Mouse (Mus musculus): ENCODE data around the gene Cenpb. TPM values are rescaled to one million over a fixed set of nuclear protein-coding genes. Genes with fewer than 3 reads are reported as not detected.
A peak's percentile ranks its signal among the peaks of the same experiment; 100 is the strongest.

The Cenpb gene
- polyA plus RNA-seq, 1 experiment from 2014 or later, result 12.6 TPM

DNA sequence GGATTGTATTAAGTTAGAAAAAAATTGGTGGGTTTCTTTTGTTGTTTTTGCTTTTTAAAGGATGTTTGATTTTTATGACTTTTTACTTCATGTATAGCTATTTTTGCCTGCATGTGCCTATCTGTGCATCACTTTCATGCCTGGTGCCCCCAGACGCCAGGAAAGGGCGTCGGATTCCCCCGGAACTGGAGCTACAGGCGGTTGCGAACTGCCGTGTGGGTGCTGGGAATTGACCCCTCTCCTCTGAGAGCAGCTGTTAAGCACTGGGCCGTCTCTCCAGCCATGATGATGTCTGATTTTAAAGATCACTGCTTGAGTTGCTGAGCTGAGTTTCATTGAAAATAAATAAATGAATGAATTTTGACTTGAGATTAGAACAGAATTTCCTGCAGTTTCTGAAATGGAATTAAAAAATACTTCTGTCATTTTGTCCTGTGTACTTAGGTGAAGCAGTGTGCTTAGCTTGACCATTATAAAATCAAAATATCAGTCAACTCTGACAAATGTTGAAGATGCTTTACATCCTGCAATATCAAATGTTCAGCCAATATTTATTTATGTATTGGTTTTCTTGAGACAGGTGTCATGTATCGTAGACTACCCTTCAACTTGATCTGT, 46.8 kb downstream of the Cenpb start, which contains the start of gene Gm11037:
Gene Gm11037 (plus strand): TSS at position 568 of the 618 bp plus-strand sequence.
- Histone ChIP-seq H3K4me1 (peaks cover 27% of the 10 kb centered on the region), H3K27ac (no peak within 1 kb of the TSS), H3K36me3 (peaks cover 41% of the 10 kb centered on the region), H3K9ac (no peak within 1 kb of the TSS), H3K4me3 (no peak within 1 kb of the TSS), H3K4me2 (replicated peaks) (no peak within 1 kb of the TSS), H3K9me3 (no peaks in the 10 kb centered on the region), H3K27me3 (no peaks in the 10 kb centered on the region)
- 72% methylated on average over 9 of the region's 9 CpGs for WGBS
- ATAC-seq (ENCODE audit: insufficient number of reproducible peaks, insufficient read depth, low FRiP score, low TSS enrichment), result no peak

- 78% methylated on average over 10 of the region's 10 CpGs for WGBS
- Histone ChIP-seq H3K4me1 (peaks cover 29% of the 10 kb centered on the region), H3K4me2 (replicated peaks) (no peak overlapping the region), H3K36me3 (peaks cover 33% of the 10 kb centered on the region), H3K27me3 (no peaks in the 10 kb centered on the region), H3K4me3 (no peak overlapping the region), H3K9me3 (no peaks in the 10 kb centered on the region), H3K27ac (no peak overlapping the region), H3K9ac (no peak overlapping the region)
- ATAC-seq (ENCODE audit: insufficient number of reproducible peaks, insufficient read depth, low FRiP score, low TSS enrichment), result no peak
Measured at GRCm38 (mm10) chr2:131132111-131132888, 47.6 kb downstream of the Cenpb start.

DNA sequence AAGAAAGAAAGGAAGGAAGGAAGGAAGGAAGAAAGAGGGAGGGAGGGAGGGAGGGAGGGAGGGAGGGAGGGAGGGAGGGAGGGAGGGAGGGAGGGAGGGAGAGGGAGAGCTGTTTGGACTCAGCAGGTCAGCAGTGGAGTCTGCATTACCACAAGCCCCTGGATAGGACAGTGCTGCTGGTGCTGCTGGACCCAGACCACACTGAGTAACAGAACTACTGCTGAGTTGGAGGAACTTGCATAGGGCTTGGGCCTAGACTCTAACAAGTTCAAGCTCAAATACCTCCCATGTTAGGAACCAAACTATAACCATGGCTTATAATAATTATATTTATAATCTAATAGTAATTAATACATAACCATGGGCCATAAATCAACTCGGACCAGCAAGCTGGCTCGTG, 49.0 kb downstream of the Cenpb start:
- ATAC-seq (ENCODE audit: insufficient number of reproducible peaks, insufficient read depth, low FRiP score, low TSS enrichment), result no peak
- peaks cover 25% of the 10 kb centered on the region for H3K36me3 ChIP-seq
- H3K9me3 ChIP-seq, result no peaks in the 10 kb centered on the region
- H3K27me3 ChIP-seq, result no peaks in the 10 kb centered on the region
- no peak overlapping the region for H3K9ac ChIP-seq
- H3K4me3 ChIP-seq, result no peak overlapping the region
- peaks cover 43% of the 10 kb centered on the region for H3K4me1 ChIP-seq
- no peak overlapping the region for H3K27ac ChIP-seq
- WGBS, result 79% methylated on average over 2 of the region's 2 CpGs
- H3K4me2 ChIP-seq (replicated peaks), result no peak overlapping the region

DNA sequence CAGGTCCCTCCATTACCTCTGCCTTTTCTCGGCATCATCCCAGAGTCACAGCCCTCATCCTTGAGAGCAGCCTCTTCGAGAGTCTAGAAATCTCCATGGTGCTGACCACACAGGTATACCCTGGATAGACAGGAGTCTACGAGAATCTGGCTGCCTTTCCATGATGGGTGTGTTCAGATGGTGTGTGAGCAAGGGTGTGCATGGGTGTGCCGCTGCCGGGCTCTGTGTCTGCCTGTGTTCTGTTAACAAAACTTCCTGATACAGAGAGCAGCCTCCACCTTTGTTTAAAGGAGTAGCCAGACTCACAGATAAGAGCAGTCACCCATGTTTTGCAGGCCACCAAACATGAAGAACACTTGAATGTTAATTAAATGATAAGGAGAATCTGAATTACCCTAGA, 50.0 kb downstream of the Cenpb start:
- ATAC-seq (ENCODE audit: insufficient number of reproducible peaks, insufficient read depth, low FRiP score, low TSS enrichment), result no peak
- no peaks in the 10 kb centered on the region for H3K27me3 ChIP-seq
- H3K9me3 ChIP-seq, result no peaks in the 10 kb centered on the region
- no peak overlapping the region for H3K4me3 ChIP-seq
- H3K9ac ChIP-seq, result no peak overlapping the region
- no peak overlapping the region for H3K4me2 ChIP-seq (replicated peaks)
- WGBS, result 86% methylated on average over 5 of the region's 5 CpGs
- H3K4me1 ChIP-seq, result peaks cover 38% of the 10 kb centered on the region
- peaks cover 15% of the 10 kb centered on the region for H3K36me3 ChIP-seq
- no peak overlapping the region for H3K27ac ChIP-seq

- Histone ChIP-seq H3K27me3 (no peaks in the 10 kb centered on the region), H3K4me3 (no peak overlapping the region), H3K4me2 (replicated peaks) (peak overlapping the region; percentile 58), H3K9ac (no peak overlapping the region), H3K27ac (no peak overlapping the region), H3K9me3 (no peaks in the 10 kb centered on the region), H3K4me1 (peaks cover 40% of the 10 kb centered on the region), H3K36me3 (peaks cover 5% of the 10 kb centered on the region; the same call in 1 of the 2 replicates)
- no peak for ATAC-seq (ENCODE audit: insufficient number of reproducible peaks, insufficient read depth, low FRiP score, low TSS enrichment)
- WGBS, result 84% methylated on average over 3 of the region's 3 CpGs
Measured at GRCm38 (mm10) chr2:131128636-131129157, 51.2 kb downstream of the Cenpb start.

DNA sequence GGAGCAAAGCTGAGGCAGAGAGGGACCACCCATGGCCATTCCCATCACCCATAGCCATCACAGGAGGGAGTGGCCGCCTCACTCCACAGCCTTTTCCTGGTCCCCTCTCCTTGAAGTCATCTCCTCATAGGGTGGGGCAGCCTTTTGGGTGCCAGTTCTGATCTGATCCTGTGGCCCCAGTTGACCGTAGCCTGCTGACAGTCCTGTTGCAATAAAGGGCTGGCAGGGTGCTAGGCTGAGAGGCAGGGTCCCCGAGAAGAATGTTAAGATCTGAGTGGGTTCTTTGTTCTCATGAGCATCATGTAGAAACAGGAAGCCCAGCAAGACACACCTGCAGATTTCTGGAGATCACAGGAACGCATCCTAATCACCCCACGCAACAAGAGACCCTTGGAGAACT, 51.7 kb downstream of the Cenpb start:
- peak overlapping the region; percentile 65 for H3K4me3 ChIP-seq
- peaks cover 40% of the 10 kb centered on the region for H3K4me1 ChIP-seq
- H3K36me3 ChIP-seq, result peaks cover 5% of the 10 kb centered on the region; the same call in 1 of the 2 replicates
- peak overlapping the region; percentile 58 for H3K4me2 ChIP-seq (replicated peaks)
- H3K9me3 ChIP-seq, result no peaks in the 10 kb centered on the region
- peak overlapping the region; percentile 90 for H3K9ac ChIP-seq
- H3K27me3 ChIP-seq, result no peaks in the 10 kb centered on the region
- no peak overlapping the region for H3K27ac ChIP-seq
- ATAC-seq (ENCODE audit: insufficient number of reproducible peaks, insufficient read depth, low FRiP score, low TSS enrichment), result no peak
- 83% methylated on average over 5 of the region's 5 CpGs for WGBS

DNA sequence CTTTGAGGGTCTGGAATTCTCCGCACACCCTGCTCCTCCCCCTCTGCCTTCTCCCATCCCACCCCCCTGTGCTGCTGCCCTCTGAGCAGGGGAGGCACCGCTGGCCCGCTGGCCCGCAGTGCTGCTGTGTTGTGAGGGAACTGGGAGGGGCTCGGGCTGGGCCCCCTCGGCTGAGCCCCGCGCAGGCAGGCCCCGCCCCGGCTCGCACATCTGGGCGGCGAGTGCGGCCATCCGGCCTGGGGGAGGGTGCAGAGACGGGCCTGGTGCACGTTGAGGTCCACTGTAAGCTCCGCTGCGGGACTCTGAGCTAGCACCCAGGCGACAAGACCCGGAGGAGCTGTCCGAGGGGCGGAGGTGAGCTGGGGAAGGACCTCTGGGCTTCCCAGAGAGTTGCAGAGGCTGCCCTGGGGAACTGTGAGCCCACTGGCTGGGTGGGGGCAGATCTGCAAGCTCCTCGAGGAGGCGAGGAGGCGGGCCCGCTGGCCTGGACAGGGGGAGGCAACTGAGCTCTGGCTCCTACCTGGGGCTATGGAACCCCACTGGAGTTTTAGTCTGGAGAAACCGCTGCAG, 52.6 kb downstream of the Cenpb start, which contains the start of gene Hspa12b:
Gene Hspa12b (plus strand): TSS at position 120 of the 570 bp plus-strand sequence.
- peaks cover 5% of the 10 kb centered on the region; the same call in 1 of the 2 replicates for H3K36me3 ChIP-seq
- no peaks in the 10 kb centered on the region for H3K27me3 ChIP-seq
- peak within 1 kb of the TSS; percentile 90 for H3K9ac ChIP-seq
- peak within 1 kb of the TSS; percentile 65 for H3K4me3 ChIP-seq
- peak; percentile 95 for ATAC-seq (ENCODE audit: insufficient number of reproducible peaks, insufficient read depth, low FRiP score, low TSS enrichment)
- no peaks in the 10 kb centered on the region for H3K9me3 ChIP-seq
- peak within 1 kb of the TSS; percentile 58 for H3K4me2 ChIP-seq (replicated peaks)
- H3K4me1 ChIP-seq, result peaks cover 38% of the 10 kb centered on the region
- H3K27ac ChIP-seq, result peak within 1 kb of the TSS; percentile 86
- WGBS, result 1% methylated on average over 28 of the region's 28 CpGs

DNA sequence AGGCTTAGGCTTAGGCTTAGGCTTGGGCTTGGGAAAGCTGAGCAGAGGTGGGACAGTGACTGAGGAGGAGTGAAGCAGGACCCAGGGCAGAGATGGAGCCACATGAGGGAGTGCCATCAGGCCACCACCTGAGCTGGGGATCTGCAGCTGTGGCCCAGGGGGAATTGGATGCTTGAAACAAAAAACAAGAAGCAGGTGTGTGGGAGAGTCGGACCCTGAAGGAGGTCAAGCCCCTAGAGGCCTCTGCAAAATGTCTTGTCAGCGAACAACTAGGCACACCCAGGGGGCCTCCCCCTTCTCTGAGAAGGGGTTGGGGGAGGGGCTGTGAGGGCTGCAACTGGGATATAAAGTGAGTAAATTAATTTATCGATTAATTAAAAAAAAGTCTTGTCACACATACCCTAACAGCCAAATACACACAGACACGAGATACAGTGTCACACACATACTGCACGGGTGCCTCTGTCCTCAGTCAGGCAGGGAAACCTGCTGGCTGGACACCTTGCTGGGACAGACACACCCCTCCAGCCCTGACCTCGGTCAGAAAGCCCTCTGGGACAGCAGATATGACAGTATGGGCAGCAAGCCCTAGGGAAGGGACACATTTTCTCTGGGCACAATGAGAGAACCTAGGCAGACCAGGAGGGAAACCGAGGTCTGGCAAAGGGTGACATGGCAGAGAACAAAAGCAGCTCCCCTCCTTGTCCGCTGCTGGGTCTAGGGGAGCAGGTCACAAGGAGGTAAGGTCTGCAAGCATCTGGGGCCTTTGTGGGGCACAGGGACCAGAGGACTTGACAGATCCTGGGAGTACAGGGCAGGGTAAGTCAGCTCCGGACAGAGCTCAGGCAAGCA, 53.7 kb downstream of the Cenpb start:
- no peaks in the 10 kb centered on the region for H3K27me3 ChIP-seq
- ATAC-seq (ENCODE audit: insufficient number of reproducible peaks, insufficient read depth, low FRiP score, low TSS enrichment), result no peak
- H3K36me3 ChIP-seq, result no peaks in the 10 kb centered on the region
- H3K4me1 ChIP-seq, result peaks cover 32% of the 10 kb centered on the region
- peak overlapping the region; percentile 90 for H3K9ac ChIP-seq
- 38% methylated on average over 9 of the region's 9 CpGs for WGBS
- no peak overlapping the region for H3K4me3 ChIP-seq
- no peaks in the 10 kb centered on the region for H3K9me3 ChIP-seq
- peak overlapping the region; percentile 86 for H3K27ac ChIP-seq
- peak overlapping the region; percentile 58 for H3K4me2 ChIP-seq (replicated peaks)

Other genes with a start within 250 kb of the Cenpb start
- 25.0 and 26.5 TPM in 2 replicates for gene Gfra4, start 137.0 kb downstream of the Cenpb start, polyA plus RNA-seq (2016; fragmentation: Nextera tagmentation; extraction: Ambion mirVana)
- gene Adam33, start 116.3 kb downstream of the Cenpb start, polyA plus RNA-seq (2016; fragmentation: Nextera tagmentation; extraction: Ambion mirVana), result 7.4 and 7.5 TPM in 2 replicates
- 0.08 and 0.11 TPM in 2 replicates for gene Siglec1, start 93.3 kb downstream of the Cenpb start, polyA plus RNA-seq (2016; fragmentation: Nextera tagmentation; extraction: Ambion mirVana)
- gene Hspa12b, start 52.8 kb downstream of the Cenpb start, polyA plus RNA-seq (2016; fragmentation: Nextera tagmentation; extraction: Ambion mirVana), result 15.9 and 17.7 TPM in 2 replicates
- not detected in 2 replicates for gene Gm11037, start 46.6 kb downstream of the Cenpb start, polyA plus RNA-seq (2016; fragmentation: Nextera tagmentation; extraction: Ambion mirVana)
- 74.1 and 79.5 TPM in 2 replicates for gene 1700037H04Rik, start 20.0 kb downstream of the Cenpb start, polyA plus RNA-seq (2016; fragmentation: Nextera tagmentation; extraction: Ambion mirVana)
- 48.8 and 52.3 TPM in 2 replicates for gene Cdc25b, start 6.9 kb upstream of the Cenpb start, polyA plus RNA-seq (2016; fragmentation: Nextera tagmentation; extraction: Ambion mirVana)
- 4.9 and 5.2 TPM in 2 replicates for gene Spef1, start 7.2 kb upstream of the Cenpb start, polyA plus RNA-seq (2016; fragmentation: Nextera tagmentation; extraction: Ambion mirVana)
- 29.7 and 31.5 TPM in 2 replicates for gene Ap5s1, start 27.0 kb upstream of the Cenpb start, polyA plus RNA-seq (2016; fragmentation: Nextera tagmentation; extraction: Ambion mirVana)
- 16.3 and 18.1 TPM in 2 replicates for gene Mavs, start 54.0 kb upstream of the Cenpb start, polyA plus RNA-seq (2016; fragmentation: Nextera tagmentation; extraction: Ambion mirVana)
- 61.8 and 61.9 TPM in 2 replicates for gene Pank2, start 82.4 kb upstream of the Cenpb start, polyA plus RNA-seq (2016; fragmentation: Nextera tagmentation; extraction: Ambion mirVana)
- gene Rnf24, start 172.8 kb upstream of the Cenpb start, polyA plus RNA-seq (2016; fragmentation: Nextera tagmentation; extraction: Ambion mirVana), result 11.3 TPM in 2 replicates

All from embryonic facial prominence, embryonic 12.5 days (tissue).